Mouse (Mus musculus): ENCODE measurements at regions not wholly inside any gene's neighbourhood (a gene's known extent, or its start where the extent isn't known, plus 50 kb on each side); places are given as distances from the start of the nearest gene placed in this dataset.

DNA sequence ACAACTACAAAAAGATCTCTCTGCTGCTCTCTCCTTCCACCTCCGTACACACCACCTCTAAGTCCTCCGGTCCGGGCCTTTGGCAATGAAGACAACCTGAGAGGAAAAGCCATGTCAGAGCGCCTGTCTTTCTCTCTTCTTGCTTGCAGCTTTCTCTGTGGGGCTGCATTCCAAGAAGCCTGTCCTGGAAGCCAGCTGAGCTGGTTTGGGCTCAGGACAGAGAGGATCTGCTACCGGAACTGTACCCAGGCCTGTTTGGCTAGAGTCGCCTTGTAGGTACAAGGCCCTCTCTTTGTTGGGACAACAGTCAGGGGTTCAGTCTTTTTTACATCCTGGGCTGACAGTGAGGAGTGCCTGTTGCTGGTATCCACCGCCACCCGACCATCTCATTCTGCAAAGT, 321.4 kb downstream of the Med13l start:
- TF ChIP-seq TAL1 (IDR thresholded peaks at IDR 0.05; ENCODE audit: low read length) = no peak
- TF ChIP-seq GATA1 (IDR thresholded peaks at IDR 0.05; ENCODE audit: low read length) = no peak
